Mouse (Mus musculus): Measurements from ENCODE around the gene Pla2g2d. TPM values are rescaled to one million over a fixed set of nuclear protein-coding genes. Genes with fewer than 3 reads are reported as not detected.
A peak's percentile ranks its signal among the peaks of the same experiment; 100 is the strongest.

The Pla2g2d gene
- total RNA-seq, 2 experiments from 2014 or later = 0.28 TPM; not detected in 1

GRCm38 (mm10) chr4:138754432-138754831 is 21.1 kb upstream of the Pla2g2d start:
- DNase-seq = no peak
- Histone ChIP-seq H3K27ac (no peak overlapping the region), H3K4me3 (no peak overlapping the region)
- TF ChIP-seq CTCF (IDR thresholded peaks at IDR 0.05) = no peak
- intact Hi-C loops (cut with DNase I) = no loop called here

DNA sequence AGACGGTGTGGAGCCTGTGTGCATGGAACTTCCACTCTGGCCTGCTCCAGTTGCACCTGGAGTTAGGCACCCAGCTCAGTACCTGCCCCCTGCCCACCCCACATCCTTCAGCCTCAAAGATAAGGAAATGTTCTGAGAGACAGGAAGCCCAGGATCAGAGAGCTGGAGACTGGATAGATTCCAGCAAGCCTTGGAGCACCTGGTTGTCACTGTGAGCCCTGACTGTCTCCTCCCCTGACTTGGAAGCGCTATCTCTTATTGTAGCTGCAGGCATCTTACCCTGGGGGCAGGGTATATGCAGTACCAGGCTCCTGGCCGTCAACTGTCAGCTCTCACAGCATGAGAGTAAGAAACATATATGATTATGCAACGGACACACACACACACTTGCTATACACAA is 20.1 kb upstream of the Pla2g2d start:
- no peak for DNase-seq
- intact Hi-C loops (cut with DNase I) = no loop called here
- Histone ChIP-seq H3K27ac (no peak overlapping the region), H3K4me3 (no peak overlapping the region)
- TF ChIP-seq CTCF (IDR thresholded peaks at IDR 0.05) = no peak

DNA sequence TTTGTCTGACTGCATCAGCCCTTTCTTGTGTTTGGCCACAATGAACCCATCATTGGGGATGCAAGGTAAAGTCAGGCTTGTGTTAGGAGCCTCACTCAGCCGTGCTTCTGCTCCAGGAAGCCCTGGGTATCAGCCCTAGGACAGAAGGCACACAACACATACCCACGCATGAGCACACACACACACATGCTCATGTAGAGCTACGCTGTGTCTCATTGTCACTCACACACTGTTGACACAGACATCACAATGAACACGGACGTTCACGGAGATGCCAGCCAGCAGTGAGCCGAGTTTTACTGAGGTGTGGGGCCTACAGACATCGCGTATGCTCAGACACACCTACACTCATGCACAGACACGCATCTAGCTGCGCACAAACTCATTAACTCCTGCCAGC is 19.6 kb upstream of the Pla2g2d start:
- DNase-seq = no peak
- intact Hi-C loops (cut with DNase I) = no loop called here
- Histone ChIP-seq H3K27ac (no peak overlapping the region), H3K4me3 (no peak overlapping the region)
- TF ChIP-seq CTCF (IDR thresholded peaks at IDR 0.05) = no peak

DNA sequence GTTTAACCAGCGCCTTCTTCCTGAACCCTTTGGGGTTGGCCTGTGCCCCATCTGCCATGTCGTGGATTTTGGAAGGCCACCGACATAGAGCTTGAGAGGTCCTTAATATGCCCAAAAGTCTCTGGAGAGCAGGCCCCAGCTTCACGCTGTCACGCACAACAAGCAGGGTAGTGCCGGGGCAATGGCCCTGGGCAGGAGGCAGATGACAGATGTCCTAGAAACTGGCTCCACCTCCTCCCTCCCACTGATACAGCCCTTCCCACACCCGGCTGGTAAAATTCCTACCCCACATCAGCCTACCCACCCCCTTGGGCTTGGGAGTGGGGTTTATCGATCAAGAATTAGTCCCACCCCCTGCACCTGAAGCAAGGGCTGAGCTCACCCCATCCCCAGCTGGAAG is 18.1 kb upstream of the Pla2g2d start, which contains the start of gene Pla2g2f:
Gene Pla2g2f (minus strand): TSS at position 211 of the 400 bp plus-strand sequence.
- DNase-seq = no peak
- Histone ChIP-seq H3K27ac (no peak within 1 kb of the TSS), H3K4me3 (no peak within 1 kb of the TSS)
- TF ChIP-seq CTCF (IDR thresholded peaks at IDR 0.05) = no peak
- intact Hi-C loops (cut with DNase I) = no loop called here

DNA sequence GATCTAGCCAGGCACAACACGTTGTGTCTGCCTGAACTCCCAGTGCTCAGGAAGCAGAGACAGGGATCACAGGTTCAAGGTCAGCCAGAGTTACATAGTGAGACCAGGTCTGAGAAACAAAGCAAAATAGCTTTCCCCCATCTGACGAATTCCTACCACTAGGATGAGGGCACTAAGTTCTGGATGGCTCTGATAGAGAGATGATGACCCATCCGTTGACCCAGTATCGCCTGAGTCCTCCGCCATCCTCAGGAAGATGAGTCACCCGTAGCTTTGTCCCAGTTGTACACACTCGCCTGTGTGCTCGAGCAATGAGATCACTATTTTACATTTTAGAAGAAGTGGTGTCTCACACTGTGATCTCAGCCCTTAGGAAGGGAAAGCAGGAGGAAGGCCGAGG is 13.3 kb upstream of the Pla2g2d start:
- TF ChIP-seq CTCF (IDR thresholded peaks at IDR 0.05) = no peak
- H3K4me3 ChIP-seq = no peak overlapping the region
- intact Hi-C loops (cut with DNase I) = no loop called here
- H3K27ac ChIP-seq = no peak overlapping the region
- no peak for DNase-seq

- no peak overlapping the region for H3K27ac ChIP-seq
- DNase-seq = no peak
- H3K4me3 ChIP-seq = no peak overlapping the region
- intact Hi-C loops (cut with DNase I) = no loop called here
- no peak for TF ChIP-seq CTCF (IDR thresholded peaks at IDR 0.05)
Measured at GRCm38 (mm10) chr4:138771970-138772369, 3.6 kb upstream of the Pla2g2d start.

GRCm38 (mm10) chr4:138772386-138772785 is 3.1 kb upstream of the Pla2g2d start:
- H3K27ac ChIP-seq = no peak overlapping the region
- H3K4me3 ChIP-seq = no peak overlapping the region
- no peak for TF ChIP-seq CTCF (IDR thresholded peaks at IDR 0.05)
- intact Hi-C loops (cut with DNase I) = no loop called here
- no peak for DNase-seq

GRCm38 (mm10) chr4:138777417-138778407 is 2.2 kb downstream of the Pla2g2d start:
- peak; percentile 43 for DNase-seq
- intact Hi-C loops (cut with DNase I) = no loop called here
- no peak overlapping the region for H3K4me3 ChIP-seq
- no peak for TF ChIP-seq CTCF (IDR thresholded peaks at IDR 0.05)
- no peak overlapping the region for H3K27ac ChIP-seq

- intact Hi-C loops (cut with DNase I) = no loop called here
- no peak for DNase-seq
- Histone ChIP-seq H3K4me3 (no peak overlapping the region), H3K27ac (peak overlapping the region; percentile 52; the same call in 1 of the 2 replicates)
- TF ChIP-seq CTCF (IDR thresholded peaks at IDR 0.05) = no peak
Measured at GRCm38 (mm10) chr4:138780300-138780699, 4.8 kb downstream of the Pla2g2d start.

DNA sequence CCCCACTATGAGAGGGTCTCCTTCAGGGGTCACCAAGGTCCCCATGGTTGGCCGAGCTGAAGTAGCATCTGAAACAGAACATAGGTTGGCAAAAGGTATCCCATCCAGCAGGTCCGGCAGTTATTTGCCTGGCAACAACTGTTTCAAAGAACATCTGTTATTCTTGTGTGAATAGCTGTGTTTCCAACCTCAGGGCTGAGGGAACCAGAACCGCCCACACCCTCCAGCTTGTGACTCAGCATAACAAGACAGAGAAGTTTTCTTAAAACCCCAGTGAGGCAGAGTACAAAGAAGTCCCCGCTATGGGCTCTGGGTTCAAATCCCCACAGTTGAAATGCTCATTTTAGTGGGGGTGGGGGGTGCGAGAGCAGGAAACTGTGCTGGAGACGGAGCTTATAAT is 6.6 kb downstream of the Pla2g2d start:
- no peak for TF ChIP-seq CTCF (IDR thresholded peaks at IDR 0.05)

GRCm38 (mm10) chr4:138785721-138786120 is 10.2 kb downstream of the Pla2g2d start:
- peak; percentile 19; the same call in 1 of the 2 replicates for TF ChIP-seq CTCF (IDR thresholded peaks at IDR 0.05)

More for the DNA sequence above, 6.6 kb downstream of the Pla2g2d start:
- Histone ChIP-seq H3K4me3 (no peak overlapping the region), H3K27ac (peak overlapping the region; percentile 61)
- intact Hi-C loops (cut with DNase I) = no loop called here
- peak; percentile 59 for DNase-seq

DNA sequence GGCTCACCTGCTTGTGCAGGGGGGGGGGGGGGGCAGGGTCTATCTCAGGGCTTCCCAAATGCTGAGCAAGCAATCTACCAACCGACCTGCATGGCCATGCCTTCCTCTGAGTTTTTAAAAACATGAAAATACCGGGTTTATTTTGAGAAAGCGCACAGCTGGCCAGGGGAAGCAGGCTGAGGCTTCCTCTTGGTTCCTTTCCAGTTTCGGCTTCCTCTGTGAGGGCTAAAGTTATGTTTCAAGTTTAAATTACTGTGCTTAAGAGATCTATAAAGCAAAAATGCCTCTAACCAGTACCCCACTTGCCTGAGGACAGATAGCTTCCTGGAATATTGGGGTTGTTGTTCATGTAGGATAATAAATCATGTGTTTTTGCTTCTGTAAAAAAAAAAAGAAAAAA is 10.6 kb downstream of the Pla2g2d start:
- TF ChIP-seq CTCF (IDR thresholded peaks at IDR 0.05) = no peak
- no peak for DNase-seq
- Histone ChIP-seq H3K27ac (peak overlapping the region; percentile 41; the same call in 1 of the 2 replicates), H3K4me3 (no peak overlapping the region)
- intact Hi-C loops (cut with DNase I) = no loop called here

More at GRCm38 (mm10) chr4:138785721-138786120, 10.2 kb downstream of the Pla2g2d start:
- intact Hi-C loops (cut with DNase I) = no loop called here
- Histone ChIP-seq H3K27ac (peak overlapping the region; percentile 41; the same call in 1 of the 2 replicates), H3K4me3 (no peak overlapping the region)
- DNase-seq = no peak

DNA sequence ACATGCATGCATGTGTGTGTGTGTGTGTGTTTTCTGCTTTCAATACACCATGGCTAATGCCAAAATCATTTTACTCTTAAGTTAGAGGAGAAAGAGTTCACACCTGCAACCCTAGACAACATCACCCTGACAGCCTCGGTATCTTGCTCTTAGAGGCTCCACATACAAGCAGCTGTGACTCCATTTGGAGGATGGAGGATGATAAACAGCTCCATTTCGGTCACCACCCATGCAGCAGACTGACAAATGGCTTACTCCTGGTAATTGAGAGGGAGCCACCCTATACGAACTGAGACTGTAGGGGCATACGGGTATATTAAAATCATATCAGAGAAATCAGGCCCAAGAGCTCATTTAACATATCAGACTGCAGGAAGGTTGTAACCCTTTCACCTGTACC is 12.8 kb downstream of the Pla2g2d start:
- intact Hi-C loops (cut with DNase I) = no loop called here
- no peak for DNase-seq
- Histone ChIP-seq H3K4me3 (no peak overlapping the region), H3K27ac (no peak overlapping the region)
- TF ChIP-seq CTCF (IDR thresholded peaks at IDR 0.05) = no peak
